Mouse (Mus musculus): ENCODE results near the gene Ccdc12. TPM values are rescaled to one million over a fixed set of nuclear protein-coding genes. Genes with fewer than 3 reads are reported as not detected.
"Not testable (repeated sequence)": the region's sequence is repeated elsewhere in the genome, so short reads cannot be mapped to it uniquely, and the experiment has no call there.

Gene Ccdc12
- polyA plus RNA-seq, 1 experiment = 143 TPM

GRCm38 (mm10) chr9:110668601-110669293, 12.4 kb downstream of the Ccdc12 start:
- Histone ChIP-seq H3K4me3 (ENCODE audit: insufficient read depth, low read length) (no peak overlapping the region), H3K27ac (ENCODE audit: insufficient read depth, low read depth, low read length) (no peak overlapping the region), H3K4me1 (ENCODE audit: control insufficient read depth, insufficient read depth, low read length) (peaks cover 46% of the 10 kb centered on the region)
- no peak for TF ChIP-seq CTCF (IDR thresholded peaks at IDR 0.05; ENCODE audit: low read depth, low read length)
- TF ChIP-seq POLR2A (IDR thresholded peaks at IDR 0.05; ENCODE audit: borderline replicate concordance, low read depth, low read length) = no peak

GRCm38 (mm10) chr9:110669785-110670184, 13.5 kb downstream of the Ccdc12 start:
- H3K4me1 ChIP-seq (ENCODE audit: control insufficient read depth, insufficient read depth, low read length) = peaks cover 44% of the 10 kb centered on the region
- no peak overlapping the region for H3K27ac ChIP-seq (ENCODE audit: insufficient read depth, low read depth, low read length)
- H3K4me3 ChIP-seq (ENCODE audit: insufficient read depth, low read length) = no peak overlapping the region
- no peak for TF ChIP-seq POLR2A (IDR thresholded peaks at IDR 0.05; ENCODE audit: borderline replicate concordance, low read depth, low read length)
- no peak for TF ChIP-seq CTCF (IDR thresholded peaks at IDR 0.05; ENCODE audit: low read depth, low read length)

- no peak overlapping the region for H3K4me3 ChIP-seq (ENCODE audit: insufficient read depth, low read length)
- no peak overlapping the region for H3K27ac ChIP-seq (ENCODE audit: insufficient read depth, low read depth, low read length)
- peaks cover 46% of the 10 kb centered on the region for H3K4me1 ChIP-seq (ENCODE audit: control insufficient read depth, insufficient read depth, low read length)
- TF ChIP-seq CTCF (IDR thresholded peaks at IDR 0.05; ENCODE audit: low read depth, low read length) (0 out of 2 replicates have a peak, but pooled peaks have one; percentile 24), POLR2A (IDR thresholded peaks at IDR 0.05; ENCODE audit: borderline replicate concordance, low read depth, low read length) (no peak)
Measured at GRCm38 (mm10) chr9:110672462-110673106, 16.3 kb downstream of the Ccdc12 start.

DNA sequence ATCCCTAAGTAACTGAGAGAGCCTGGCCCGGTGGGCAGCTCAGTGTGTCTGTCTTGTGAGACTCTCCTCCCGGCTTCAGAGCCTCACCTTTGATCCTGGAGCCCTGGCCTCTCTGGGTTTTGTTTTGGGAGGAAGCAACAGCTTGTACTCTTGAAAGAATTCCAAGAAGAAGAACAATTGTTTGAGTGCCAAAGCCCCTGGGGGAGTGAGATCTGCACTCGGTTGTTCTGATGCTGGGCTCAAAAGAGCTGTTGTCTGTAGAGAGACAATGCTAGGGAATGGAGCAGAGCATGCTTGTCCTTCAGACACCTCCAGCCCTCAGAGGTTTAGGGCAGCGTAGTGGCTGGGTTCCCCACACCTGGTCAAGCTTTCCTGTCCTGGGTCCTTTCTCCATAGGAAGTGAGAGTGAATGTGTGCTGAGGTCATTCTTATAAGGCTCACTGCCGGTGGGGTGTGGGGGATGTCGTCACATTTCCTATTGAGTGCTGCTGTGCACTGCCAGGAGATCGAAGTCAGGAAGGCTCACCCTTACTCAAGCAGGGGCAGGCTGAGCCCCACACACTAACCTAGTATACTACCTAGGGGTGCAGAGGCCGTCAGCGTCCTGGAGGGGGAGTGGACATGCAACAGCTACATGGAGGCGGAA, 16.9 kb downstream of the Ccdc12 start:
- no peak for TF ChIP-seq POLR2A (IDR thresholded peaks at IDR 0.05; ENCODE audit: borderline replicate concordance, low read depth, low read length)
- TF ChIP-seq CTCF (IDR thresholded peaks at IDR 0.05; ENCODE audit: low read depth, low read length) = no peak
- H3K4me3 ChIP-seq (ENCODE audit: insufficient read depth, low read length) = no peak overlapping the region
- peaks cover 45% of the 10 kb centered on the region for H3K4me1 ChIP-seq (ENCODE audit: control insufficient read depth, insufficient read depth, low read length)
- no peak overlapping the region for H3K27ac ChIP-seq (ENCODE audit: insufficient read depth, low read depth, low read length)

GRCm38 (mm10) chr9:110676492-110676911, 20.2 kb downstream of the Ccdc12 start:
- Histone ChIP-seq H3K27ac (ENCODE audit: insufficient read depth, low read depth, low read length) (peak overlapping the region; percentile 79), H3K4me1 (ENCODE audit: control insufficient read depth, insufficient read depth, low read length) (peaks cover 65% of the 10 kb centered on the region), H3K4me3 (ENCODE audit: insufficient read depth, low read length) (peak overlapping the region; percentile 26)
- no peak for TF ChIP-seq POLR2A (IDR thresholded peaks at IDR 0.05; ENCODE audit: borderline replicate concordance, low read depth, low read length)
- TF ChIP-seq CTCF (IDR thresholded peaks at IDR 0.05; ENCODE audit: low read depth, low read length) = no peak

DNA sequence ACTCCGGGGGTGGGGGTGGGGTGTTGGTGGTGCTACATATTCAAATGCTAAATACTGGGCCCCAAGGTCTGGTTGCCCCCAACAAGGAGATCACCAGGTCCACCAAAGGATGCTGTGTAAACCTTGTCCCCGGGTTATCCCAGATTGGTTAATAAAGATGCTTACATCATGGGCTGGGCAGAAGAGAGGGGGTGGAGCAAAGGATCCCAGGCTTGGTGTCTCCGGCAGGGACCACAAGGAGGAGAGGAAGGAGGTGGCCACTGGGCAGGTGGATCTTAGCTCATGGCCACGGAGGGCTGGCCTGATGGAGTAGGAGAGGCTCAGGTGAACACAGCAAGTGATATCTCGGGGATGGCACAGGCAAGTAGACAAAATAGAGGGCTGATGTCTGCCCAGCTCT, 22.6 kb downstream of the Ccdc12 start:
- no peak overlapping the region for H3K4me3 ChIP-seq (ENCODE audit: insufficient read depth, low read length)
- no peak overlapping the region for H3K27ac ChIP-seq (ENCODE audit: insufficient read depth, low read depth, low read length)
- peaks cover 74% of the 10 kb centered on the region for H3K4me1 ChIP-seq (ENCODE audit: control insufficient read depth, insufficient read depth, low read length)
- TF ChIP-seq CTCF (IDR thresholded peaks at IDR 0.05; ENCODE audit: low read depth, low read length) (no peak), POLR2A (IDR thresholded peaks at IDR 0.05; ENCODE audit: borderline replicate concordance, low read depth, low read length) (no peak)

DNA sequence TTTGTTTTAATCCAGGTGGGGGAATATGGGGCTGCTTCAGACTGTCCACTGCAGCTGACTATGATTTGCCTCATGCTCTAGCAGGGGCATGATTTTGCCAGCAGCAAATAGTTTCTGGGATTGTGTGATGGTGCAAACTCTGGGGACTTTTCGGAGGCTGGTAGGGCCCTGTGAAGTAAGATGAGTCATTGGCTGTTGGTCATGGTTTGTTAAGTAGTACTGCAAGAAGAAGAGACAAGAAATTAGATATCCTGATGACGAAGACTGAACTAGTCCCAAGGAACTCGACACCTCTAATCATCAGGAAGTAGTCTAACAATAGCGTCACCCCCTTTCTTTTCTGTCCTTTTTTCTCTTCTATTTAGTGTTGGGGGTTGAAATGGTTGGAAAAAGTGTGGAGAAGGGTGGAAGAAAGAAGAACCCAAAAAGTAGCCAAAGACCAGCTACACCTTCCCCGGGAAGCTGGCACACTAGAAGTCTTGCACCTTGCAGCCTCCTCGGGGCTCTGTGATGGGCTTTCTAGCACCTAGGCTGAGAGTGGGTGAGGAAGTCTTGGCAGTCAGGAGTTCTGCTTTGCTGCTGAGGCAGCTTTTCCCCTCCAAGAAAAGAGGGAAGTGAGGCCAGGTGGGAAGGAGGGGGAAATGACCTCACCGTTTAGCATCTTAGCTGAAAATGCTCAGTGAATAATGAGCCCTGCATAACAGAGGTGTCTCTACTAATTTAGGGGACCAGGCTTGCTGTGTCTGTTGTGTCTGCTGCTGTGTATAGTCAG, 24.6 kb downstream of the Ccdc12 start:
- peaks cover 80% of the 10 kb centered on the region for H3K4me1 ChIP-seq (ENCODE audit: control insufficient read depth, insufficient read depth, low read length)
- peak overlapping the region; percentile 75 for H3K27ac ChIP-seq (ENCODE audit: insufficient read depth, low read depth, low read length)
- H3K4me3 ChIP-seq (ENCODE audit: insufficient read depth, low read length) = 0 out of 2 replicates have a peak overlapping the region, but pooled peaks have one; percentile 3
- TF ChIP-seq CTCF (IDR thresholded peaks at IDR 0.05; ENCODE audit: low read depth, low read length) (no peak), POLR2A (IDR thresholded peaks at IDR 0.05; ENCODE audit: borderline replicate concordance, low read depth, low read length) (no peak)

GRCm38 (mm10) chr9:110681817-110682216, 25.5 kb downstream of the Ccdc12 start:
- peaks cover 86% of the 10 kb centered on the region for H3K4me1 ChIP-seq (ENCODE audit: control insufficient read depth, insufficient read depth, low read length)
- no peak for TF ChIP-seq POLR2A (IDR thresholded peaks at IDR 0.05; ENCODE audit: borderline replicate concordance, low read depth, low read length)
- peak overlapping the region; percentile 75 for H3K27ac ChIP-seq (ENCODE audit: insufficient read depth, low read depth, low read length)
- no peak overlapping the region for H3K4me3 ChIP-seq (ENCODE audit: insufficient read depth, low read length)

GRCm38 (mm10) chr9:110682255-110682654, 26.0 kb downstream of the Ccdc12 start:
- Histone ChIP-seq H3K4me3 (ENCODE audit: insufficient read depth, low read length) (no peak overlapping the region), H3K4me1 (ENCODE audit: control insufficient read depth, insufficient read depth, low read length) (peaks cover 85% of the 10 kb centered on the region), H3K27ac (ENCODE audit: insufficient read depth, low read depth, low read length) (peak overlapping the region; percentile 79)
- TF ChIP-seq POLR2A (IDR thresholded peaks at IDR 0.05; ENCODE audit: borderline replicate concordance, low read depth, low read length) (no peak), CTCF (IDR thresholded peaks at IDR 0.05; ENCODE audit: low read depth, low read length) (no peak)

- H3K4me3 ChIP-seq (ENCODE audit: insufficient read depth, low read length) = not testable (repeated sequence)
- peaks cover 81% of the 10 kb centered on the region for H3K4me1 ChIP-seq (ENCODE audit: control insufficient read depth, insufficient read depth, low read length)
- peak overlapping the region; percentile 79 for H3K27ac ChIP-seq (ENCODE audit: insufficient read depth, low read depth, low read length)
Measured at GRCm38 (mm10) chr9:110682697-110683096, 26.4 kb downstream of the Ccdc12 start.

Measured in bone marrow macrophage, adult 2 months (primary cell).